Mouse (Mus musculus) kidney, embryonic 14.5 days (tissue): ENCODE measurements around the gene Leng8. TPM values are rescaled to one million over a fixed set of nuclear protein-coding genes. Genes with fewer than 3 reads are reported as not detected.
"Not testable (repeated sequence)": the region's sequence is repeated elsewhere in the genome, so short reads cannot be mapped to it uniquely, and the experiment has no call there.

ENCODE experiments used
- ATAC-seq: fragments of 200-750 bp; cut with Nextera tagmentation; 2 replicates; pipeline ENCODE4 v1.8.0; 2017; ENCODE audit warnings: moderate number of reproducible peaks, mild to moderate bottlenecking, moderate TSS enrichment, moderate library complexity; ENCODE audit not compliant: low FRiP score, low TSS enrichment
- H3K27ac ChIP-seq: fragments of 300-500 bp; sonication (generic); 2 replicates; pipeline ENCODE4 v1.5.1; 2014; ENCODE audit warnings: low read depth, mild to moderate bottlenecking, low read length, moderate library complexity, mixed read lengths
- H3K27me3 ChIP-seq: fragments of 300-500 bp; sonication (generic); 2 replicates; pipeline ENCODE4 v1.6.1; 2014; ENCODE audit warnings: mild to moderate bottlenecking, low read length; ENCODE audit not compliant: control insufficient read depth, insufficient read depth
- H3K36me3 ChIP-seq: fragments of 300-500 bp; sonication (generic); 2 replicates; pipeline ENCODE4 v1.6.1; 2014; ENCODE audit warnings: low read length, mixed read lengths; ENCODE audit not compliant: control insufficient read depth, insufficient read depth
- H3K4me1 ChIP-seq: fragments of 300-500 bp; sonication (generic); 2 replicates; pipeline ENCODE4 v1.6.1; 2014; ENCODE audit warnings: low read length, mixed read lengths; ENCODE audit not compliant: control insufficient read depth, insufficient read depth
- H3K4me2 ChIP-seq: fragments of 300-500 bp; sonication (generic); replicated peaks from 2 replicates; pipeline ENCODE4 v1.6.1; 2014; ENCODE audit warnings: low read depth, mild to moderate bottlenecking, low read length
- H3K4me3 ChIP-seq: fragments of 300-500 bp; sonication (generic); 2 replicates; pipeline ENCODE4 v1.5.1; 2014; ENCODE audit warnings: mild to moderate bottlenecking, low read length
- H3K9ac ChIP-seq: fragments of 300-500 bp; sonication (generic); 2 replicates; pipeline ENCODE4 v1.6.1; 2014; ENCODE audit warnings: low read depth, mild to moderate bottlenecking, low read length, moderate library complexity
- H3K9me3 ChIP-seq: fragments of 300-500 bp; sonication (generic); 2 replicates; pipeline ENCODE4 v1.6.1; 2016; ENCODE audit warnings: low read length; ENCODE audit not compliant: control insufficient read depth
- WGBS: fragments of 180-500 bp; shearing (Covaris S2); extraction: QIAGEN DNeasy Blood & Tissue Kit; methylation state at CpG from one replicate; pipeline ENCODE4 v1.1.7; 2014; 5-methylcytosine and 5-hydroxymethylcytosine counted together
- polyA plus RNA-seq: library from polyadenylated mRNA; unstranded; fragments of >200 nt; fragmentation: Nextera tagmentation; extraction: Ambion mirVana; gene quantifications from 2 replicates; pipeline ENCODE4 v1.2.1, GENCODE M21; 2014

Gene Leng8
- polyA plus RNA-seq, 1 experiment from 2014 or later: 48.7 TPM

GRCm38 (mm10) chr7:4149209-4150054 is 12.6 kb downstream of the Leng8 start:
- peak; percentile 71 for ATAC-seq
- Histone ChIP-seq H3K4me2 (peak overlapping the region; percentile 91), H3K27me3 (peaks cover 13% of the 10 kb centered on the region), H3K4me1 (peaks cover 13% of the 10 kb centered on the region), H3K4me3 (peak overlapping the region; percentile 70), H3K9ac (peak overlapping the region; percentile 63), H3K27ac (peak overlapping the region; percentile 75), H3K9me3 (no peaks in the 10 kb centered on the region), H3K36me3 (peaks cover 36% of the 10 kb centered on the region)
- under 1% methylated on average over 64 of the region's 64 CpGs for WGBS

- no peak; the same call in 1 of the 2 replicates for ATAC-seq
- 2% methylated on average over 14 of the region's 14 CpGs for WGBS
- peak within 1 kb of the TSS; percentile 70 for H3K4me3 ChIP-seq
- H3K4me1 ChIP-seq: peaks cover 13% of the 10 kb centered on the region
- peaks cover 29% of the 10 kb centered on the region for H3K36me3 ChIP-seq
- peak within 1 kb of the TSS; percentile 63 for H3K9ac ChIP-seq
- peaks cover 13% of the 10 kb centered on the region for H3K27me3 ChIP-seq
- H3K4me2 ChIP-seq: peak within 1 kb of the TSS; percentile 91
- peak within 1 kb of the TSS; percentile 75 for H3K27ac ChIP-seq
- H3K9me3 ChIP-seq: no peaks in the 10 kb centered on the region
Observed at GRCm38 (mm10) chr7:4150059-4150541, 13.3 kb downstream of the Leng8 start, which contains the start of gene Leng9. Gene Leng9, minus strand, starts transcription at chr7:4150374.

GRCm38 (mm10) chr7:4150811-4151221 is 14.0 kb downstream of the Leng8 start:
- Histone ChIP-seq H3K4me1 (peaks cover 13% of the 10 kb centered on the region), H3K9me3 (no peaks in the 10 kb centered on the region), H3K9ac (no peak overlapping the region), H3K36me3 (peaks cover 22% of the 10 kb centered on the region), H3K4me3 (peak overlapping the region; percentile 70; the same call in 1 of the 2 replicates), H3K27me3 (peaks cover 13% of the 10 kb centered on the region), H3K27ac (no peak overlapping the region), H3K4me2 (peak overlapping the region; percentile 91)
- WGBS: 6% methylated on average over 14 of the region's 14 CpGs
- ATAC-seq: no peak

GRCm38 (mm10) chr7:4151241-4151640 is 14.4 kb downstream of the Leng8 start:
- H3K4me3 ChIP-seq: peak overlapping the region; percentile 14; the same call in 1 of the 2 replicates
- no peak overlapping the region for H3K27ac ChIP-seq
- H3K9me3 ChIP-seq: no peaks in the 10 kb centered on the region
- H3K4me1 ChIP-seq: peaks cover 13% of the 10 kb centered on the region
- peaks cover 13% of the 10 kb centered on the region for H3K27me3 ChIP-seq
- WGBS: 16% methylated on average over 22 of the region's 22 CpGs
- H3K36me3 ChIP-seq: peaks cover 17% of the 10 kb centered on the region
- no peak overlapping the region for H3K9ac ChIP-seq
- no peak for ATAC-seq
- peak overlapping the region; percentile 26 for H3K4me2 ChIP-seq

- ATAC-seq: no peak
- WGBS: 87% methylated on average over 5 of the region's 5 CpGs
- Histone ChIP-seq H3K4me2 (no peak overlapping the region), H3K36me3 (no peaks in the 10 kb centered on the region), H3K27me3 (peaks cover 13% of the 10 kb centered on the region), H3K9me3 (no peaks in the 10 kb centered on the region), H3K27ac (no peak overlapping the region), H3K4me3 (no peak overlapping the region), H3K4me1 (no peaks in the 10 kb centered on the region), H3K9ac (no peak overlapping the region)
Observed at GRCm38 (mm10) chr7:4154356-4154755, 17.5 kb downstream of the Leng8 start.

- Histone ChIP-seq H3K36me3 (no peaks in the 10 kb centered on the region), H3K4me3 (no peak overlapping the region), H3K9ac (no peak overlapping the region), H3K9me3 (no peaks in the 10 kb centered on the region), H3K4me2 (no peak overlapping the region), H3K27ac (no peak overlapping the region), H3K4me1 (no peaks in the 10 kb centered on the region), H3K27me3 (peaks cover 13% of the 10 kb centered on the region)
- no peak for ATAC-seq
- WGBS: 54% methylated on average over 4 of the region's 4 CpGs
Observed at GRCm38 (mm10) chr7:4154976-4155375, 18.1 kb downstream of the Leng8 start.

GRCm38 (mm10) chr7:4161596-4161995 is 24.8 kb downstream of the Leng8 start:
- H3K36me3 ChIP-seq, ATAC-seq, H3K4me2 ChIP-seq, H3K9me3 ChIP-seq, H3K27ac ChIP-seq, H3K27me3 ChIP-seq, H3K4me3 ChIP-seq, H3K9ac ChIP-seq, H3K4me1 ChIP-seq: not testable (repeated sequence)
- 97% methylated on average over 4 of the region's 4 CpGs for WGBS

GRCm38 (mm10) chr7:4163571-4164072 is 26.8 kb downstream of the Leng8 start:
- H3K9me3 ChIP-seq: no peaks in the 10 kb centered on the region
- ATAC-seq: peak; percentile 64
- H3K36me3 ChIP-seq: no peaks in the 10 kb centered on the region
- H3K27me3 ChIP-seq: no peaks in the 10 kb centered on the region
- H3K4me3 ChIP-seq: peak overlapping the region; percentile 53
- H3K4me2 ChIP-seq: peak overlapping the region; percentile 67
- H3K9ac ChIP-seq: peak overlapping the region; percentile 58
- H3K27ac ChIP-seq: peak overlapping the region; percentile 68; the same call in 1 of the 2 replicates
- peaks cover 3% of the 10 kb centered on the region for H3K4me1 ChIP-seq
- WGBS: 0% methylated on average over 11 of the region's 11 CpGs
